Mouse (Mus musculus) natural killer cell, adult 2 months (primary cell): ENCODE data around the gene Pnmal2.

Experiments
- DNase-seq, 2 experiments: peaks; one replicate each; pipeline ENCODE4 v3.0.0; 2022; ENCODE audit warnings: low spot score in 2 of 2

Pnmal2 gene

DNA sequence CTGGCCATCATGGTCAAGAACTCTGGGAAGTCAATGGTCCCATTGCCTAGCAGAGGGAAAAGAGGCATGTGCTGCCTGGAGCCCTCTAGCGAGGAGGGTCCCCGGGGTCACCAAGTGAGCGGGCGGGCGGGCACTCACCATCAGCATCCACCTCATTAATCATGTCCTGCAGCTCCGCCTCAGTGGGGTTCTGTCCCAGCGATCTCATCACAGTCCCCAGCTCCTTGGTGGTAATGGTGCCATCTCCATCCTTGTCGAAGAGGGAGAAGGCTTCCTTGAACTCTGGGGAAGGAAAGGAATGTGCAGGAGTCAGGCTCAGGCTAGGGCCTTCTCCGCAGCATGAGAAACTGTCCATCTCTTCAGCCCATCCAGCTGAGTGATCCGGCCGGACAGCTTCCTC is 27.0 kb upstream of the Pnmal2 start:
- DNase-seq: no peak

GRCm38 (mm10) chr7:16918014-16918413 is 26.5 kb upstream of the Pnmal2 start:
- no peak for DNase-seq

- no peak for DNase-seq
Observed at GRCm38 (mm10) chr7:16918670-16919069, 25.8 kb upstream of the Pnmal2 start.

- DNase-seq: no peak
Observed at GRCm38 (mm10) chr7:16919395-16920149, 24.9 kb upstream of the Pnmal2 start.

DNA sequence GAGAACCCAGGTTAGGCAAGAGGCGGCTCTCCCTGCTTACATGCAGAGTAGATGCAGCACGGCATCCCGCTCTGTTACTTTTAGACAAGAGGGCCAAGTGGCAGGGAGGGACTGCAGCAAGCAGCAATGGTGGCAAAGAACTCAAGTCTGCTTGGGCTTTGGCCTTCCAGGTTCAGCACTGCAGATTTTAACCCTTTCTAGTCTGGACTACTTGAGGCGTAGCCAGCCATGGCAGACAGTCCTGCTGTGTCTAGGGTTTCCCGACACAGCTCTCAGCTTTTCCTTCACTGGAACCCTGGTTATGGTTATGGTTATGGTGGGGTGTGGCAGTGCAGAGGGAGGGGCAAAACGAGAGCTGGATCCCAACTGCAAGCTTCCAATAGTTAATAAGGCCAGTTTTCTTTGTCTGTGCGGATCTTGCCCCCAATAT is 24.3 kb upstream of the Pnmal2 start:
- no peak for DNase-seq

DNA sequence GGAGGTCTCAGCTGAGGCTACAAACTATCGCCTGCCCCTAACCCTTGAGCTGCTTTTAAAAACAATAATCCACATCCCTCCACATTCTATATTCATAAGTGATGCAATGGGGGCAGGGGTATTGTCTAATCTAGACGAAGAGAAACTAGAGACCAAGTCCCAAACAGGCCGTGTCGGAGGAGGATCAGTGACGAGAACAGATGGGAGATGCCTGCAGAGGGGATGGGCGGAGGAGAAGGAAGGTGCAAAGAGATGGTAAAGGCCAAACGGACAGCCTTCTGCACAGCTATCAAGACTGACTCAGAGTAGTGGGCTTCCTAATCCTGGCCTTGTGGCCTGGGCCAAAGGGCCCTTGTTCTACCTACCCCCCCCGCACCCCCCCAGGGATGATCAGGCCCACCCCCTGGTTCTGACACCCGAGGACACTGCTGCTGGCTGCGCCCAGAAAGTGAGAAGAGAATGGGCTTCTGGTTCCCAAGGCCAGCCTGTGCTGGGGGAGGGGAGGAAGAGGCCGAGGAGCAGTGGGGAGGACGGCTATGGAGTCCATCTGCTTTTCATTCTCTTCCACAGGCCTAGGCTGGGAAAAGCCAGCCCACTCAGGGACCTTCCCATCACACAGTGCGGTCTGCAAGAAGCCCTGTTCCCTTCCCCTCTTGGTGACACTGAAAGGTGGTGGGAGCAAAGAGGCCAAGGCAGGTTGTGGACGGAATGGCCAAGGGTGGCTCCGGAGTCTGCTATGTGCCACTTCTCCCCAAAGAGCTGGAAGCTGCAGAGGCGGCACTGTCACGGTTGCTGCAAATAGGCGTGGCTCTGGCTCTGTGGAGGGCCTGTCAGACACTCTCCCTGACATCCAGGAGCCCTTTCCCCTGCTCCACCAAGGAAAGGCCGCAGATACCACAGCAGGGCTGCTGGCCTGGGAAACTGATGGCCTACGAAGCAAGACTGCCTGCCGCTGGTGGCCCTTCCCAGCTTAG is 23.4 kb upstream of the Pnmal2 start:
- no peak for DNase-seq

DNA sequence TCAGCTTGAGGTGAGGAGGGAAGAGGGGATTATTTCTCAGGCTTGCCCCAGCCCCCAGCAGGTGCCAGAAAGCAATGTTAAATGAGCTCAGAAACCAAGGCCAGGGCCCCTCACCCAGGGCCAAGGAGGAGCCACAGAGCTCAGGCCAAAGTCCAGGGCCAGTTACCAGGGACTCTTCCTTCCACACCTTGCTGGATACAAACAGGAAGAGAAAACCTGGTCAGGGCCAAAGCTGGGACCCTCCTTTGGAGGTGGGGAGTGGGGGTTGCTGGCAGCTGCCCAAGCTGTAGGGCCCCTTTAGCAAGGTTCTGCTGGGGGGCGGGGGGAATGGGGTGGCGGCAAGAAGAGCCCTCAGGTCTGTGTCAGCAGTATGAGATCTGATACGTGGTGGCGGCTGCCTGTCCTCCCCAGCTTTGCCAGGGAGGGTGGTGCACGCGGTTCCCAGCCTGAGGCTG is 22.6 kb upstream of the Pnmal2 start:
- no peak for DNase-seq

DNA sequence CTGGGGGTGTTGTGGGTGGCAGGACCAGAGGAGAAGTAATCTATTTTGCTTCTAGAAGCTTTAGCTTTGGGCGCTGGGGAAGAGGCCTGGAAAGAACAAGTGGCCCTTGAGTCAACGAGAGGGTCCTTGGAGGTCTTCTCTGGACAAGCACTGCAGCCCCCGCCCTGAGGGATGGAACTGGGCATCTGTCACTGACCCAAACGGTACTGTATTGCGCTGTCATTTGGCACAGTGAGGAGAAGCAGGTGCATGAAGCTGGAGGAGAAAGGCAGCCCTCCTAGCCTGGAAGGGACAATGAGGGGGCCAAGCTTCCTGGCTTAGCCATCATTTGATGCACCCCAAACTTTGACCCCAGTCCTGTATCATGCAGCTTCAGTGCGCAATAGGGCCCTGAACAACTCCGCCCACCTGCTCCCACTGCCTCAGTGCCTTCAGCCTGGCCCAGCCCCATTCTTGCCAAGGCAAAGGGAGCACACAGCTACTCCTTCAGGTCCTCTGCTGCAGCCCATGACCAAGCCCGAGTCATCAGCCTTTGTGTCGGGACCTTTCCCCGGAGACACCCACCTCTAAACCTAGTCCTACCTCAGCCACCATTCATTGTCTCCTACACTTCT is 22.0 kb upstream of the Pnmal2 start:
- no peak for DNase-seq

GRCm38 (mm10) chr7:16923283-16924036 is 21.0 kb upstream of the Pnmal2 start:
- no peak for DNase-seq

- peak; percentile 100 for DNase-seq
Observed at GRCm38 (mm10) chr7:16924037-16924834, 20.2 kb upstream of the Pnmal2 start, which contains the start of gene Calm3. Gene Calm3, minus strand, starts transcription at chr7:16924114.

DNA sequence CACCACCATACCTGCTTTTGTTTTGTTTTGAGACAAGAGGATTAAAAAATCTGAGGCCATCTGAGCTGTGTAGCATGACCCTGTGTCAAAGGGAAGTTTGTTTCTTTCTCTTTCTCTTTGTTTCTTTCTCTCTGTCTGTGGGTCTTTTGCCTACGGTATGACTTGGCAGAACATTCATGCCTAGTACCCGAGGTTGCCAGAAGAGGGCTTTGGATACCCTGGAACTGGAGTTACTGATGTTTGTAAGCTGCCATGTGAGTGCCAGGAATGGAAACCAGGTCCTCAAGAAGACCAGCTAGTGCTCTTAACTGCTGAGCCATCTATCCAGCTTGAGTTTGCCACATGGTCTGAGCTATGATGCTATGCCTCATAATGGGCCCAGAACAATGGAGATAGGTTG is 16.1 kb upstream of the Pnmal2 start:
- DNase-seq: no peak

DNA sequence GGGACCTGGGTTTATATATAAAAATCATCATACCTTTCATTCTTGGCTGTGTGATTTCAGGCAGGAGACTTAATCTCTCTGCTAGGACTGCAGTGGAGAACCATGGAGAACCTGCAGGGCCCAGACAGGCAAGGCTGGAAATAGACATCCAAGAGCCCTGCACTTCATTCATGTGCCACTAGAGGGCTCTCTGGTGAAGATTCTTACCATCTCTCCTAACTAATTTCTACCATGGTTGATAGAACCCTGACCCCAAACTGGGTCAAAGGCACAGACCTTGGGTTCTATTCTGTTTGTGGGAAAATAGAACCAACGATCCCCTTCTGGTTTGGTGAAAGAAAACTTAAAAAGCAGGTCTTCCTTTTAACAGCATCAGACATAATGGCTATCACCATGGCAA is 13.6 kb upstream of the Pnmal2 start:
- DNase-seq: peak; percentile 63 to 69

GRCm38 (mm10) chr7:16931968-16932627 is 12.4 kb upstream of the Pnmal2 start:
- peak; percentile 73 to 83 for DNase-seq

DNA sequence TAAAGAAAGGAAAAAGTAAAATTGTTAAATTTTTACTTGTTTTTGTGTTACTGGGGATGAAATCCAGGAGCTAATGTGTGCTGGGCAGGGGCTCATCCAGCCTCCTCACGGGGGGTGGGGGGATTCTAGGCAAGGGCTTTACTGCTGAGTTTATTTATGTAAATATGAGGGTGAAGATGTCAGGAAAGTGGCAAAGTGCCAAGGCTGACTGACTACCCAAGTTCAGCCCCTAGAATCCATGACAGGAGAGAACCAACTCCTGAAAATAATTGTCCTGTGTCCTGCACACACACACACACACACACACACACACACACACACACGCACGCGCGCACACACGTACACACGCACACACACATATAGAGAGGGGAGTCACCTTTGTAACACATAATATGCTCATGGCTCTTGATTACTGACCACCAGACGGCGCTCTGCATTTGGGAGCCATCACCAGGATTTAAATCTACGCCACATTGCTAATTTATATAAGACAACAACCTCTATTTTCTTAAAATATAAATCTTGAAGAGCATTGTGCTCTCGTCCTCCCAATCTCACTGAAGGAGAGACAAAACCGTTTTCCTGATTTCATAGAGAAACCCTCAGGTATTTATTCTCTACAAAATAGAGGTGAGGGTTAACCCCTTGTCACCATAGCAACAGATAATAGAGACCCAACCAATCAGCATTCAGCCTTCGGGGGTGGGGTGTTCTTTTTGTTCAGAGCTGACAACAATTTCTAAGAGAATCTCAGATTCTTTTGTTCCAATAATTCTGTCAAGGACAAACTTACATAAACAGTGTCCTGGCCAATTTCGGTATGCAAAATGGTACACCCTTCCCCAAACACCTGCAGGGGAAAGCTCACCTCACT is 11.5 kb upstream of the Pnmal2 start:
- DNase-seq: peak in 1 of 2 experiments; percentile 60

DNA sequence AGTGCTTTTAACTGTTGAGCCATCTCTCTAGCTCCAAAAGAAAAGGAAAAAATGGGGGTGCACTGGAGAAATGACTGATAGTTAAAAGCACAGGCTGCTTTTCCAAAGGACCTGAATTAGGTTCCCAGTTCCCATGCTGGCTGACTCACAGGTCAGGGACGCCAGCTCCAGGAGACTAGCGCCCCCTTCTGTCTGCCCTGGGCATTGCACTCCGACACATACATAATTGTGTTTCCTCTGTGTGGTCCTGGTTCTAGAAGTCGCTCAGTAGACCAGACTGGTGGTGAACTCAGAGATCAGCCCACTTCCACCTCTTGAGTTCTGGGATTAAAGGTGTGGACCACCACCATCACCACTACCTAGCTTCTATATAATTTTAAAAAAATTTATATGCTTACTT is 7.2 kb upstream of the Pnmal2 start:
- peak in 1 of 2 experiments; percentile 21 for DNase-seq

DNA sequence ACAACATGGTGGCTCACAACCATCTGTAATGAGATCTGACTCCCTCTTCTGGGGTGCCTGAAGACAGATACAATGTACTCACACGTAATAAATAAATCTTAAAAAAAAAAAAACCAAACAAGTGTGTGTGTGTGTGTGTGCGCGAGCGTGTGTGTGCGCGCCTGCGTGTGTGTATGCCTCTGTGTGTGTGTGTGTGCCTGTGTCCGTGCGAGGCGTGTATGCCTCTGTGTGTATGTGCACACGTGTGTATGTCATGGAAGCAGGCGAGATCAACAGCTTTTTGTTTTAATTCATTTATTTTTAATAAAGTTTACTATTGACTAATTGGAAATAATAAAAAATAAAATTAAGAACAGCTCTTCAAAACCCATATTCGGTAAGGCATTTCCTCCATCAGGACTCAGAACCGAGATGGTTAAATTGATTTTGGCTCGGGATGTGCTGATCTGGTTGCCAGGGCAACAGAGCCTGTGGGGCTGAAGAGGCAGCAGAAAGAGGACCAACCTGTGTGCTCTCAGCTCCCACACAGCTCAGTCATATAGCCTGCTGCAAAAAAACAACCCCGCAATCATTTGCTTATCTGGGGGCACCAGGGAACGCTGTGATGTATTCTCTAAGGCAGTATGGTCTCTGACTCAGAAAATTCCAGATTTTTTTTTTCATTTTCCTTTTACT is 6.2 kb upstream of the Pnmal2 start:
- no peak for DNase-seq

DNA sequence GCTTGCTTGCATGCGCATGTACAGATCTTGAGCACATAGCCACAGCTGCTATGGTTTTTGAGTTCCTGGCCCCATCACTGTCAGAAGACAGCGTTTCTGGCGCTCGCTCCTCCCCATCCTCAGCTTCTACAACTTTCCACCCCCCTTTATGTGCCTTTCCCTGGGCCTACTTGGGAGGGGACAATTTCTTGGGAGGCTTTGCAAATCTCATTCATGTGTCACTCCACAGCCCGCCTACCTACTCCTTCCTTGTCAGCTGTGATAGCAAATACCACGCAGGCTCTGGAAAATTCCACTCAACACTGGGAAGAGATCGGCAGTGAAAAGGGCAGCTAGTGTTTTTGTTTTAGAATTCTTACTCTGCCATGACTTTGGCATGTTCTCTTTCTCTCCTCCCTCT is 4.2 kb upstream of the Pnmal2 start:
- DNase-seq: no peak

DNA sequence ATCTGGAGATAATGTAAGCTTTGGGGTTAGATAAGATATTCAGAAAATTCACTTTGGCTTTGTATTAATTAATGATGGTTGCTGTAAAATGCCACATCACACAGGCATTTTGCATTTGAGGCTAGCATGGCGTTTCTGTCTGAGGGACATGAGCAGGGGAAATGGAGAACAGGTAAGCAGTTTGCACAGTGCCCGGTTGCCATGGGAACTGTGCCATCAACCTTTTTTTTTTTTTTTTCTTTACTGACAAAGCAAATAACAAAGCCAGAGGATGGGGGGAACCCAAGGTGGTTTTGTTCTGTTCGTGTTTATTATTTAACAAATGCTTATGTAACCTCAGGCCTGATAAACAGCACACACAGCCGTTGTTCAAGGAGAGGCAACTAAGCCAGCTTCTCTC is 1.6 kb upstream of the Pnmal2 start:
- no peak for DNase-seq
